18 mouse cellular contexts compared by ENCODE assay signal in genomic region chr5:28360745-28361144, GRCm38 (mm10).
"Had no signal": no experiment of that assay in that cellular context is flagged by ENCODE, and none has a peak within 500 bp of the region (broad histone marks: within the 10 kb centered on the region; RNA-seq: fewer than 3 reads in every experiment).

No protein-coding gene starts in this region.

- ATAC-seq: liver, postnatal 0 days; lung, postnatal 0 days; midbrain, embryonic 13.5 days; midbrain, embryonic 15.5 days had no signal

- H3K27me3 ChIP-seq: lung, embryonic 15.5 days; megakaryocyte, embryonic 14.5 days; midbrain, embryonic 13.5 days; midbrain, embryonic 15.5 days; neural tube, embryonic 12.5 days; stomach, embryonic 15.5 days had no signal

- H3K4me1 ChIP-seq: lung, embryonic 15.5 days; midbrain, embryonic 13.5 days; midbrain, embryonic 15.5 days; neural tube, embryonic 12.5 days; stomach, embryonic 15.5 days had no signal

- H3K9me3 ChIP-seq: lung, embryonic 15.5 days; megakaryocyte, embryonic 14.5 days; midbrain, embryonic 13.5 days; midbrain, embryonic 15.5 days; neural tube, embryonic 12.5 days; stomach, embryonic 15.5 days had no signal

- H3K4me3 ChIP-seq: lung, embryonic 15.5 days; megakaryocyte, embryonic 14.5 days; midbrain, embryonic 13.5 days; midbrain, embryonic 15.5 days; neural tube, embryonic 12.5 days; stomach, embryonic 15.5 days had no signal

- H3K9ac ChIP-seq: liver, postnatal 0 days; lung, embryonic 15.5 days; midbrain, embryonic 13.5 days; midbrain, embryonic 15.5 days; neural tube, embryonic 12.5 days; stomach, embryonic 15.5 days had no signal

- DNase-seq: liver, postnatal 0 days; lung, adult 2 months; lung, postnatal 14 days; lung, postnatal 36 days; right cerebral cortex, postnatal 14 days; thymus, adult 2 months; thymus, postnatal 25 days; thymus, postnatal 4 days had no signal

- H3K4me2 ChIP-seq: lung, embryonic 15.5 days; midbrain, embryonic 11.5 days; midbrain, embryonic 13.5 days; midbrain, embryonic 15.5 days; neural tube, embryonic 12.5 days; stomach, embryonic 15.5 days had no signal

- H3K27ac ChIP-seq: lung, embryonic 15.5 days; macrophage; midbrain, embryonic 13.5 days; midbrain, embryonic 15.5 days; neural tube, embryonic 12.5 days; stomach, embryonic 15.5 days; stomach, postnatal 0 days had no signal
